Mouse (Mus musculus): ENCODE data around the gene Xpot.

DNA sequence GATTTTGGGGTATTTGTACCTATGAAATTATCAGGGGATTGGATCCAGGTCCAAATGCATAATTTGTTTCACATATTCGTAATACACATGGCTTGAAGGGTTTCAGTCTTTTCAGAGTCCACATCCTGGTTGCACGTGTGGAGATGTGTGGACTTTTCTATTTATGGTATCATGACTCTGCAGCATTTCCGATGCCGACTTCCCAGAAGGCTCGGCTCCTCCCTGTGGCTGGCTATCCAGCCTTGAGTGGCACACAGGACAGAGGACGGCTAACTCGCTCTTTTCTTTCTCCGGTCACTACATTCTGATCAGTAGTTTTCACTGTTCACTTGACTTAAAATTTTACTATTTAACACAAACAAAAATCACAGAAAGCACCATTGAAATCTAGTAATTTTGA lies 61.7 kb downstream of the Xpot start:
- TF ChIP-seq CTCF (IDR thresholded peaks at IDR 0.05; ENCODE audit: borderline replicate concordance, insufficient read depth, low read depth, low read length) (no peak), POLR2A (IDR thresholded peaks at IDR 0.05; ENCODE audit: borderline replicate concordance, insufficient read depth, low read length) (no peak)
